Mouse (Mus musculus): Measurements from ENCODE around the gene Fam169b.

- TF ChIP-seq CTCF (IDR thresholded peaks at IDR 0.05; ENCODE audit: low read depth, low read length) (no peak), POLR2A (IDR thresholded peaks at IDR 0.05; ENCODE audit: extremely low read depth, insufficient read depth, low read length) (no peak)
These were observed 63.6 kb downstream of the Fam169b start for GRCm38 (mm10) chr7:68337080-68337781.

Data from liver, adult 2 months (tissue).